Mouse (Mus musculus): ENCODE data around the gene Fyttd1. TPM values are rescaled to one million over a fixed set of nuclear protein-coding genes. Genes with fewer than 3 reads are reported as not detected.

Gene Fyttd1
- 39.8 TPM for polyA plus RNA-seq (2012; fragmentation: generic; extraction: Trizol)

- Histone ChIP-seq H3K79me2 (ENCODE audit: control insufficient read depth, insufficient read depth) (peaks cover 49% of the 10 kb centered on the region), H3K4me2 (ENCODE audit: low read depth) (peak within 1 kb of the TSS; percentile 72), H3ac (ENCODE audit: control insufficient read depth, insufficient read length) (peak within 1 kb of the TSS; percentile 74), H3K36me3 (ENCODE audit: control insufficient read depth, insufficient read depth) (peaks cover 6% of the 10 kb centered on the region), H3K4me3 (peak within 1 kb of the TSS; percentile 64), H3K27me3 (ENCODE audit: control insufficient read depth, insufficient read depth, insufficient read length) (no peaks in the 10 kb centered on the region)
- TF ChIP-seq POLR2A (IDR thresholded peaks at IDR 0.05; ENCODE audit: insufficient read length, low read depth) (peak; percentile 96), MAX (IDR thresholded peaks at IDR 0.05; ENCODE audit: low read depth) (no peak), MYOG (IDR thresholded peaks at IDR 0.05; ENCODE audit: control insufficient read depth in 1 of 3, insufficient read depth in 1 of 3, insufficient read length in 2 of 3, low read depth in 2 of 3) (peak in 1 of 3 experiments; percentile 39), CEBPB (IDR thresholded peaks at IDR 0.05; ENCODE audit: insufficient read depth, poor library complexity, severe bottlenecking) (no peak), E2F4 (IDR thresholded peaks at IDR 0.05; ENCODE audit: insufficient read depth) (peak; percentile 33), POLR2AphosphoS2 (IDR thresholded peaks at IDR 0.05; ENCODE audit: insufficient read length, low read depth) (peak; percentile 92), TCF3 (IDR thresholded peaks at IDR 0.05; ENCODE audit: insufficient read length, low read depth) (no peak), REST (IDR thresholded peaks at IDR 0.05; ENCODE audit: insufficient read depth, insufficient read length) (no peak), MYOD1 (IDR thresholded peaks at IDR 0.05; ENCODE audit: control insufficient read depth in 1 of 3, insufficient read length in 2 of 3, low read depth in 2 of 3) (no peak), USF1 (IDR thresholded peaks at IDR 0.05; ENCODE audit: low read depth) (no peak), TCF12 (IDR thresholded peaks at IDR 0.05; ENCODE audit: insufficient read depth, poor library complexity, severe bottlenecking) (no peak), SRF (IDR thresholded peaks at IDR 0.05; ENCODE audit: control insufficient read depth, insufficient read length, low read depth) (no peak)
These were observed at the start of gene Fyttd1, which contains the start of gene Rubcn for GRCm38 (mm10) chr16:32877343-32878156. Fyttd1 (plus strand) TSS chr16:32877500. Rubcn (minus strand) TSS chr16:32877766.

DNA sequence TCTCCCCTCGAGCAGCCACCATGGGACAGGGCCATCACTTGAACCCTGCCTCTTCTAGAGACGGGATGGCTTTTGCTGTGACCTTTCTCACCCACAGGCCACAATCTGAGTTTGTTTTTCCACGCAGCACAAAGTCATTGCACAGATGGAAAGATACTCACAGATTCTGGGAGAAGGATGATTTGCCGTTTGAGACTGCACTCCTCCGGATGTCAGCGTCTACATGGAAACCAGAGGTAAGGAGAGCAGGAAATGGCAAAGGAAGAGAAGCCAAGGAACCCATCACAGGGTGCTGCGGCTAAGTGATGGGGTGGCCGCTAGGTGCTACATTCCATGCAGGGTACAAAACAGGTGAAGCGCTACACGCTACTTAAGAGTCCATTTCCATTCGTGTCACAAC, 48.2 kb upstream of the Fyttd1 start:
- no peak overlapping the region for H3K4me2 ChIP-seq (ENCODE audit: low read depth)
- TF ChIP-seq TCF3 (IDR thresholded peaks at IDR 0.05; ENCODE audit: insufficient read length, low read depth) (no peak), MAX (IDR thresholded peaks at IDR 0.05; ENCODE audit: low read depth) (no peak), MYOD1 (IDR thresholded peaks at IDR 0.05; ENCODE audit: control insufficient read depth in 1 of 3, insufficient read length in 2 of 3, low read depth in 2 of 3) (no peak), USF1 (IDR thresholded peaks at IDR 0.05; ENCODE audit: low read depth) (no peak), TCF12 (IDR thresholded peaks at IDR 0.05; ENCODE audit: insufficient read depth, poor library complexity, severe bottlenecking) (no peak), MYOG (IDR thresholded peaks at IDR 0.05; ENCODE audit: control insufficient read depth in 1 of 3, insufficient read depth in 1 of 3, insufficient read length in 2 of 3, low read depth in 2 of 3) (no peak)
- no peaks in the 10 kb centered on the region for H3K79me2 ChIP-seq (ENCODE audit: control insufficient read depth, insufficient read depth)
- H3K36me3 ChIP-seq (ENCODE audit: control insufficient read depth, insufficient read depth) = peaks cover 7% of the 10 kb centered on the region
- no peaks in the 10 kb centered on the region for H3K27me3 ChIP-seq (ENCODE audit: control insufficient read depth, insufficient read depth, insufficient read length)
- no peak overlapping the region for H3ac ChIP-seq (ENCODE audit: control insufficient read depth, insufficient read length)
- no peak overlapping the region for H3K4me3 ChIP-seq

GRCm38 (mm10) chr16:32831501-32831900, 45.8 kb upstream of the Fyttd1 start:
- Histone ChIP-seq H3K79me2 (ENCODE audit: control insufficient read depth, insufficient read depth) (no peaks in the 10 kb centered on the region), H3ac (ENCODE audit: control insufficient read depth, insufficient read length) (no peak overlapping the region), H3K27me3 (ENCODE audit: control insufficient read depth, insufficient read depth, insufficient read length) (no peaks in the 10 kb centered on the region), H3K36me3 (ENCODE audit: control insufficient read depth, insufficient read depth) (peaks cover 19% of the 10 kb centered on the region), H3K4me2 (ENCODE audit: low read depth) (no peak overlapping the region), H3K4me3 (no peak overlapping the region)
- TF ChIP-seq USF1 (IDR thresholded peaks at IDR 0.05; ENCODE audit: low read depth) (no peak), E2F4 (IDR thresholded peaks at IDR 0.05; ENCODE audit: insufficient read depth) (no peak), POLR2AphosphoS2 (IDR thresholded peaks at IDR 0.05; ENCODE audit: insufficient read length, low read depth) (no peak), MYOD1 (IDR thresholded peaks at IDR 0.05; ENCODE audit: control insufficient read depth in 1 of 3, insufficient read length in 2 of 3, low read depth in 2 of 3) (no peak), SRF (IDR thresholded peaks at IDR 0.05; ENCODE audit: control insufficient read depth, insufficient read length, low read depth) (no peak), MAX (IDR thresholded peaks at IDR 0.05; ENCODE audit: low read depth) (no peak), CEBPB (IDR thresholded peaks at IDR 0.05; ENCODE audit: insufficient read depth, poor library complexity, severe bottlenecking) (no peak), MYOG (IDR thresholded peaks at IDR 0.05; ENCODE audit: control insufficient read depth in 1 of 3, insufficient read depth in 1 of 3, insufficient read length in 2 of 3, low read depth in 2 of 3) (no peak), POLR2A (IDR thresholded peaks at IDR 0.05; ENCODE audit: insufficient read length, low read depth) (no peak), REST (IDR thresholded peaks at IDR 0.05; ENCODE audit: insufficient read depth, insufficient read length) (no peak), TCF3 (IDR thresholded peaks at IDR 0.05; ENCODE audit: insufficient read length, low read depth) (no peak), TCF12 (IDR thresholded peaks at IDR 0.05; ENCODE audit: insufficient read depth, poor library complexity, severe bottlenecking) (no peak)

DNA sequence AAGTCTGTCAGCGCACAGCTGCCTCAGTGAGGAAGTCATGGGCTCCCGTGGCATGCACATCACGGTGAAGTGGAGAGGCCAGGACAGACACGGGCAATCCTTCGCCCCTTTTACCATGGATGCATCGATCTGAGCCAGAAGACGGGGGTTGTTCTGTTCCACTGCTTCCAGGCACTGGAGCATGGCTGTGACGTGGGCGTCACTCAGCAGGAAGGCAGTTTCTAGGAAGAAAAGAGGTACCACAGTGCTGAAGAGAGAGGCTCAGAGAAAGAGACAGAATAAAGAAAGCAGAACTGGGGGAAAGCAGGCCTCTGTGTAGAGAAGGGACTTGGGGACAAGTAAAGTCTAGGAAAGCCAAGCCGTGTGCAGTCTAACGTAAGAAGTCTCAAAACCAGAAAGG, 30.2 kb upstream of the Fyttd1 start:
- Histone ChIP-seq H3K36me3 (ENCODE audit: control insufficient read depth, insufficient read depth) (peaks cover 38% of the 10 kb centered on the region), H3K79me2 (ENCODE audit: control insufficient read depth, insufficient read depth) (peaks cover 5% of the 10 kb centered on the region), H3K4me2 (ENCODE audit: low read depth) (no peak overlapping the region), H3ac (ENCODE audit: control insufficient read depth, insufficient read length) (no peak overlapping the region), H3K27me3 (ENCODE audit: control insufficient read depth, insufficient read depth, insufficient read length) (no peaks in the 10 kb centered on the region), H3K4me3 (no peak overlapping the region)
- TF ChIP-seq CEBPB (IDR thresholded peaks at IDR 0.05; ENCODE audit: insufficient read depth, poor library complexity, severe bottlenecking) (no peak), POLR2A (IDR thresholded peaks at IDR 0.05; ENCODE audit: insufficient read length, low read depth) (no peak), TCF3 (IDR thresholded peaks at IDR 0.05; ENCODE audit: insufficient read length, low read depth) (no peak), POLR2AphosphoS2 (IDR thresholded peaks at IDR 0.05; ENCODE audit: insufficient read length, low read depth) (no peak), REST (IDR thresholded peaks at IDR 0.05; ENCODE audit: insufficient read depth, insufficient read length) (no peak), MYOG (IDR thresholded peaks at IDR 0.05; ENCODE audit: control insufficient read depth in 1 of 3, insufficient read depth in 1 of 3, insufficient read length in 2 of 3, low read depth in 2 of 3) (no peak)
